Mouse (Mus musculus) gastrocnemius, adult 8-10 months (tissue): Measurements from ENCODE around the gene Pgap2. TPM values are rescaled to one million over a fixed set of nuclear protein-coding genes. Genes with fewer than 3 reads are reported as not detected.

Experiments used
- DNase-seq, 2 experiments: peaks; one replicate each; pipeline ENCODE4 v3.0.0; 2022; ENCODE audit warnings: low spot score in 2 of 2
- total RNA-seq, 4 experiments: library from RNA; stranded (reverse); gene quantifications; 2 replicates each; pipeline ENCODE4 v1.2.4; 2022

The Pgap2 gene
- total RNA-seq, 4 experiments from 2014 or later, result 22.9 to 25.7 (median 25.0) TPM

DNA sequence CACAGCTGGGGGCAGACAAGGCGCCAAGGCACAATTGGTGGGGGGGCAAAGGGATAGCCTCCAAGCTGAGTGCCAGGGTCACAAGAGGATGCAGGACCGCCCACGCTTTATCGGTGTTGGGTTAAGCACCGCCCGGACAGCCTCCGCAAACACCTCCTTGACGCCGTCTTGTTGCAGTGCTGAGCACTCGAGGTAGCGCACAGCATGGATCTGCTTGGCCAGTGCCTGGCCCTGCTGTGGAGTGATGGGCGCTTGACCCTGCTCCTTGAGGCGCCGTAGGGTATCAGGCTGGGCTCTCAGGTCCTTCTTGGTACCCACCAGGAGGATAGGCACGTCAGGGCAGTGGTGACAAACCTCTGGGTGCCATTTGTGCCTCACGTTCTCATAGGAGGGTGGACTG lies 29.6 kb downstream of the Pgap2 start:
- no peak for DNase-seq

DNA sequence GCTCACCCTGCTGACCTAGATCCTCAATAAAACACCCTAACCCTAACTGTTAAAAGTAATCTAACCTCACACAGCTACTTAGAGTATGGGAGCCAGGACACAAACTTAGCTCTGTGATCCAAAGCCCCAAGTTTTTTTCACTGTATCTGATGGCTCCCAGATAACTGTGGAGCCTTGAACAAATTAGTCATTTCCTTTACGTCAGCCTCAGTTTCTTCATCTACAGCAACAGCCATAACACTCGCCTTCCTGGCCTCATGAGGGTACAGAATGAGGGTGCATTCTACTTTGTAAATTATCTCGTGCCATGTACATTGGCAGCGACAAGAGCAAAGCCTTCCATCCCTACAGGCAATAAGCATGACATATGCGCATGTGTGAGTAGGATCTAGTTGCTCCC lies 32.4 kb downstream of the Pgap2 start:
- DNase-seq, result no peak

DNA sequence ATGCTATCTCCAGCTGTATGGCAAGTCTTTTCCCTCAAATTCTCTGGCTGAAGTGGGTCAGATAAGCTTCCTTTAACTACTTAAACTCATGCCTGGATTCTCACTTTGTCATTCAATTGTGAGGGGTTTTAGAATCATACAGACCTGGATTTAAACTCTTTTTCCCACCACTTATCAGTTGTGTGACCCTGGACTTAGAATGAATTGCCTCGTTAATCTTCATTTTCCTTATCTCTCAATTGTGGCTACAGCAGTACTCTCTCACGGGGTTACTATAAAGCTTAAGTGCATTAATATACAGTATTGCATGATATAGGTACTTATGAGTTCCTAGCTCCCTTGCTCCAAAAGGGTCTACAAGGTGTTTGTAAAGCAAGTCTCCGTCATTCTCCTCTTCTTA lies 32.9 kb downstream of the Pgap2 start:
- no peak for DNase-seq

DNA sequence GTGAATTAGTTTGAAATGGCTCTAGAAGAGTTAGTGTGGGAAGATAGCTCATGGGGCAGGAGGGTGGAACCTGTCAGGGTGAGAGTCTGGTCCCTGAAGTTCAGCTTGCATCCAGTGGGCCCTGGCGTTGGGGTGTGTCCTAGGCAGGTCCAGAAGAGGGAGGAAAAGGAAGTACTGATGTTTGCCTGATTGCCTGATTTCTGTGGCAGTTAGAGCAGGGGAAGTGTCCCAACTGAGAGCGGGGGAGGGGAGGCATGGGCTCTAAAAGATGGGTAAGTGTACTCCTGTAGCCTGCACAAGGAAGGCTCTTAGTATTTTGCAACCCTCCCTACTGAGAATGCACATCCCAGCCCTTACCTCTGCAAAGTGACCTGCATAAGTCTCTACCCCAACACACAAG lies 33.9 kb downstream of the Pgap2 start:
- no peak for DNase-seq

DNA sequence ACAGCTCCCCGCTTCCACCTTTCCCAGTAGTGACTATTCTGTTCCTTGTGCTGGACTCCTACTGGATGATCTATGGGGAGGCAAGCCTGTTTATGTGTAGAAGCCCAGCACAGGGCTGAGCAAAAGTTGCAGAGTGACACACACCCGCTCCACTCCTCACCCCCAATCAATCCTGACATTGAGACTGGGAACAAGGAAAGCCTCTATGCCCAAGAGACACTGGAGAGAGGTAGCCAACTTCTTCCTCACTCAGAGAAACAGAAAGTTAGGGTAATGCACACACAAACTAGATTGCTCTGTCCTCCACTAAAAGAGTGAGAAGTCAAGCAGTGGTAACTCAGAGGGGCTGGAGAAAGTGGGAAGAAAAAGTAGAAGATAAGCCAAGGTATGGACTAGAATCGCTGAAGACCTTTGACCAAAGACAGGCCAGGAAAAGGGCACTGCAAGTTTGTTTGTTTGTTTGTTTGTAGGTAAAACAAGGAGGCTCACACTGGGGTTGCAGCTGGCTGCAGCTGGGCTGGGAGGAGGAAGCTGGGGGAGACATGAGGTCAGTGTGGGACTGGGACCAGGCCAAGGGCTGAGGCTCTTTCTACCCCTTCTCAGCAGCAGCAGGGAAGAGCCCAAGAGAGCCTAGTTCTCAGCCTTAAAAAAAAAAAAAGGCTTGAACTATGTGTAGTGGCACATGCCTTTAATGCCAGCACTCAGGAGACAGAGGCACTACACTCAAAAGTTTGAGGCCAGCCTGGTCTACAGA lies 35.0 kb downstream of the Pgap2 start:
- DNase-seq, result peak; percentile 24 to 29

DNA sequence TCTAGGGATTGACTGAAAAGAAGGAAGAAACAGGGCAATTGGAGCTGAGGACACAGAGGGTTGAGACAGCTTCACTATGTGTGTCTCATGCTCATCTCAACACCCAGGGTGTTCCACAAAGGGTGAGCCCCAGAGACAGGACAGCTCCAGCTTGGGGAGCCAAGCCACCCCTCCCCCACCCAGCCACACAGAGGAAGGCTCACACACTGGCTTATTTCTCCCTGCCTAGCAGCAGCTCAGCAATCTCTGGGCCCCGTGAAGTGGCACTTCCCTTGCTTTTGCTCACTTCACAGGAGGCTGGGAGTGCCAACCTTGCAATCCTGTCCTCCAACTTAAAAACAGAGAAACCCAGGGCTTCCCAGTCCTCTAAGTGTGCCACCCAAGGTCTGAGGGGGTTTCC lies 35.8 kb downstream of the Pgap2 start:
- DNase-seq, result no peak

DNA sequence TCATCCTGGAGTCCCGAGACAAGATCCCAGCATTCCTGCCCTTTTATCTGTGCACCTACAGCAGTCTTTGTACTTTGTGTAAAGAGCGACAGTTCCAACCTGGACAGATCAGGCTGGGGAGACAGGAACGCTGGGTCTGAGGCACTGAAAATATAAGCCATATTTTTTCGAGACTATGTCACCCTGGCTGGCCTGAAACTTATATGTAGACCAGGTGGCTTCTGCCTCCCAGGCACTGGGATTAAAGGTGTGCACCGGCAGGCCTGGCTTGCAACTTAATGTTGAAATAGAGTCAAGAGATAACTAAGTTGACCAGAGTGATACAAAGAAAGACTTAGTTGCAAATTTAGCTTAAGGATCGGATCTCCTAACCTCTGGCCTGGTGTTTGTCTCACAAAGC lies 36.3 kb downstream of the Pgap2 start:
- no peak for DNase-seq

DNA sequence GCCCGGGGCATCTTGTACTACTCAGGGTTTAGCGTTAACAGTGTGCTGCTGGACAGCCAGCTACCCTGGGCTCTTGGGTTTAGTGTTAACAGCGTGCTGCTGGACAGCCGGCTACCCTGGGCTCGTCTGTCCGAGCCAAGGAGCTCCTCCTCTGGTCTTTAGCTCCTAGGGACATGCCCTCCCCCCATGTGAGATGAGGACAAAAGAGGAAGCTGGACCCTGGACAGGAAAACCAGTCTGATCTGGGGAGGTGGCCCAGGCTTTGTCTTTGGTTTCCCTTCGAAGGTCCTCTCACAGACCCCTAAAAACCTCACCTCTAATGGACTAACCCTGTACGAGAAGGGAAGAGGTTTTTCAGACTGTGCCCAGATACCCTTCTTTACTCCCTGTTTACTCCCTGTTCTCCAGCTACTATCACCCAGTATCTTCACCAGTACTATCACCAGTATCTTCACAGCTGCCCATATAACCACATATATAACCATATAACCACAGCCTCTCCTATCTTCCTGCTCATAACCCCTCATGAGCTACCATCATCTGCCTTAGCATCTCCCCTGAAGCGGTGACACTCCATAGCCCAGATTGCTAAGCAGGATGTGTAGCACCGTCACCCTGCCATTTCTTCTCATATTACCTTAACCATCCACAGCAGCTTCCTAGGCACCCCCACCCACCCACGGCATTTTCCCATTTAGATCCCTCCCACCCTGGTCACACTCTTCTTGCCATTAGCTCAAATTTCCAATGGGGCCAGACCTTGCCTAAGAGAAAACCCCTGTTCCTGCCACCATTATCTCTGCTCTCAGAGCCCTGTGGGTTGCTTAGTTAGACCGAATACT lies 37.2 kb downstream of the Pgap2 start:
- DNase-seq, result no peak

DNA sequence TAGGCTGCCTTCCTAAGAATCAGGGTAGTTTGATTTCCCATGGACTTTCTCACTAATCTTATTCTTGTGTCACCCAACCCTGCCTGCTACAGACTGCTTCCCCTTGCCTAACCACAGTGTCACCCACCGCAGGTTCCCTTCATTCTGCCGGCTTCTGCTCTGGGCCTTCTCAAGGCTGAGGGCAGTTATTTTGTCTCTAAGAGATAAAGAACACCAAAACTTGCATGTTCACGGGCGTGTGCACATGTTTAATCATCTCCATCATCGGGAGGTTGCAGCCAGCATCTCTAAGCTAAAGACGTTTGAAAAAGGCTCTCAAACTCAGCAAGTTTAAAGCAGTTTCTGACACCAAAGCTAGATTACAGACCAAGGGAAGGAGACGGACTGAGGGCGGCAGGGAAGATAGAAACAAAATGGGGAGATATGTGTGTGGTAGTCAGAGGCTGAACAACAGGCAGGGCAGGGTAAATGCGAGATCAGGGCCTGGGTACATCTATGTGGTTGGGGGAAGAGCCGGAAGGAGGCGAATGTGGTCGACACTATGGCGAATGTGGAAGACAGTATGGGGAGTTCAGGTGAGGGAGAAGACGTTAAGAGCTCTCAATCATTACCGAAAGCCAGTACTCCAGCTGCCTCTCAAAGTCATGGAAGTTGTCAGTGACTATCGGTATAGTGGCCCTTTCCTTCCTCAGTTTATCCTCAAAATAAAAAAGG lies 38.8 kb downstream of the Pgap2 start:
- no peak for DNase-seq

DNA sequence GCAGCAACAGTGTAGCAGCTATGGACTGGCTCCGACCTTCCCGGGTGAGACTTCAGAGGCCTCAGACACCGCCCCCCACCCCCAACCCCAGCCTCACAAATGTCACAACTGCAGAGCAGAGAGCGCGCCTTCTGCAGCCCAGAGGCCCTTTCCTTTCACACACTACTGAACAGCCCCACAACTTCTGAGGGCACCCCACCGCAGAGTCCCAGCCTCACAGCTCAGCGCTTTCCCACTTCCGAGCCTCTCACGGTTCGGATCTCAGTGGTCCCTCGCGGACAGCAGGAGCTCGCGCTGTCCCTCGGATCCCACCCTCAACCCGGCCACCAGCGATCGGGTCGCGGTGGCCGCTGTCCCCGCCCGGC lies 39.5 kb downstream of the Pgap2 start:
- no peak for DNase-seq

DNA sequence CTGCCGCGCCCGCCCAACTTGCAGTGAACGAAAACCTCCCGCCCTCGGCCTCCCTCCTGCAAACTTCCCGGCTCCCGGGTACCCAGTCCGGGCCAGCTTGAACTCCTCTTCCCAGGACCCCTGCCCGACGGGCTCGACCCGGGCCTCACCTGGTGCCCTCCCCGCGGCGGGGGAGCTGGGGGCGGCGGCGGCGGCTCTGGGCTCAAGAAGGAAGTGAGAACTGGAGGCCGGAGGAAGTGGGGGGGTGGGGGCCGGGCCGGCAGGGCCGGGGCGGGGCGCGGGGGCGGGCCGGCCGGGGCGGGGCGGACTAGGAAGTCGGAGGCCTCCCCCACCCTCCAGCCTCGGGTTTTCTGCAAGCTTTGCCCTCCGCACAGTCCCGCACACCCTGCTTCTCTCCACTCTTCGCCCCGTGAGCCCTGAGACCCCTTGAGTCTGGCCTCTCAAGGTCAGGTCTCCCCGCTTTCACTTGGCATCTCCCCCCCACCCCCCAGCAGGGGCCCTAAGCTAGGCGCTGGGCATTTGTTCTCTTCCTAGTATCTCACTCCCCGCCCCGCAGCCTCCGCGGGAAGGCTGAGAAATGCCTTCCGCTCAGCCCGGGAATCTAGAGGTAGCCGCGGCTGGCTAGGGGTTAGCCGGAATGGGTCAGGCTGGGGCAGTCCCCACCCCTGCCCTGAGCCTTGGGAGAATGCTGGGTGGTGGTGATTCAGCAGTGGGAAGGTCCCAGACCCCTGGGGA lies 40.1 kb downstream of the Pgap2 start:
- peak; percentile 52 to 66 for DNase-seq

DNA sequence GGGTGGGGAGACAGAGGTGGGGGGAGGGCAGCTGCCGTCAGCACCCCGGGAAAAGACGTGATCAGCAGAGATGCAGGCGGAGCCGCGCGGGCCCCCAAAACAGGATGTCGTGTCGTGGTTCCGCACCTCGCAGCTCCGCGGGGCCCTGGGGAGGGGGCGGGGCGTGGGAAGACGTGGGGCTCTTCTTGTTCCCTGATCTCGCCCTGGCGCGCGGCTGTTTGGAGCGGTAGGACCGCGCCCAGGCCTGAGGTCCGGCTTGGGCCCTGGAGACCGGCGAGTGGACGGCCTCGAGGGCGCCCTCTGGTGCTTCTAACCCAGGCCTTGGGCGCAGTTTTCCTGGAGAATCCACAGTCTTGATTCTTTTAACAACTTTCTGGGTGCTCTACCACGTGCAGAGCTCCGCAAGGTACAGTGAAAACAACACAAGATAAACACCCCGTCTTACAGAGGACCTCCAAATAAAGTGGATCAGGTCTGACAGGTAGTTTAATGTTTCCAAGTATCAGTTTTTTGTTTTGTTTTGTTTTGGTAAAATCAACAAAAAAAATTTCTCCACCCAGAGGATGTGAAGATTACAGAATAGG lies 40.7 kb downstream of the Pgap2 start:
- DNase-seq, result peak; percentile 89 to 92

DNA sequence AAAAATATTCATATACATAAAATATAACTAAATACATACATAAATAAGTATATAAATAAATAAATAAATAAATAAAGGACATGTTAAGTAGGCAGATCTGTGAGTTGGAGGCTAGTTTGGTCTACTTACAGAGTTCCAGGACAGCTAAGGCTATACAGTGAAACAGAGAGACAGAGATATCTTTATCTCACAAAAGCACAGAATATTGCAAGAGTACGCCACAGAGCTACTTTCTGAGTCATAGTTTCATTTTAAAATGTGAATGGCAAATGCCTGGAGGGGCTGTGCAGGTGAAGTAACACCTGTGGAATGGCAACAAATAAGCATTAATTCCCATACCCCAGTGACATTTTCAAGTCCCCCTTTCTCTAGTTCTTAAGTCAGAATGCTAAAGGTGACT lies 43.6 kb downstream of the Pgap2 start:
- DNase-seq, result no peak

DNA sequence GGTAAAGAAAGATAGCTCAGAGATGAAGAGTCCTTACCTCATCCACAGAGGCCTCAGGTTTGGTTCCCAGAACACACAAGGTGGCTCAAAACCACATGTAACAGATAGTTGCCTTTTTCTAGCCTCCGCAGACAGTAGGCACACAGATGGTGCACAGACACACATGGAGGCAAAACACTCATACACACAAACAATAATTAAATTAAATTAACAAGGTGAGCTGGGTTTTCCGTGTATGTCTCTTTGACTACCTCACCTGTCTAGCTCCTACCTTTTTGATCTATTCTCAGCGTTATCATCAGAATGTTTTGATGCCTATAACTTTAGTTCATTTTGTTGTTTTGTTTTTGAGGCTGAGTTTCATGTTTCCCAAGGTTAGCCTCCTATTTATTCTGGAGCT lies 45.9 kb downstream of the Pgap2 start, which contains the start of gene Rhog:
Rhog (minus strand) TSS at position 101 of the 400 bp plus-strand sequence.
- no peak for DNase-seq

DNA sequence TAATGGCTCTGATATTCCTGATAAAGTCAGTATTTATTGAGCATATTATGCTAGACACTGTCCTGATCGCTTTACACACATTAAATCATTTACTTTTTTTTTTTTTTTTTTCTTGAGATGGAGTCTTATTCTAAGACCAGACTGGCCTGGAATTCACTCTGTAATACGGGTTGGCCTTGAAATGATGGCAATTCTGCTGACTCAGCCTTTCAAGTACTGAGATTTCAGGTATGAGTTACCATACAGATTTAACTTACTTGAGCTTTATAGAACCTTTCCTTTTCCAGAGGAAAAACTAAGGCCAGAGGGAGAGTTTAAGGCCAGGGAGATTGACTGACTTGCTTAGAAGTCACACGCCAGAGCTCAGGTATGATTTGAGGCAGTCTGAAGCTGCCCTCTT lies 46.6 kb downstream of the Pgap2 start:
- DNase-seq, result no peak

DNA sequence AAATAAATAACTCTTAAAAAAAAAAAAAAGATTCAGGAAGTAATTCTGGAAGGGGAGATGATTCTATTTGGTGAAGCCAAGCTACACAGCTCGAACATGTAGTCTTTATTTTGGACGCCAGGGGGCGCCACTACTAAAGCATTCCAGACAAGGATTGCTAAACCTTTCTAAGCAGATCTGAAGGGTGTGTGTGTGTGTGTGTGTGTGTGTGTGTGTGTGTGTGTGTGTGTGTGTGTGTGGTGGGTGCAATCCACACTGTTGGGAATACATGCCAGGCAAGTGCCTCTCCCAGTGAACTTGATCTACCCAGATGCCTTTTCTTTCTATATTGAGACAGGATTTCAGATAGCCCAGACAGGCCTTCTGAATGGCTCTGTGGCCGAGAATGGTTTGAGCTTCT lies 48.2 kb downstream of the Pgap2 start:
- peak; percentile 76 to 80 for DNase-seq

DNA sequence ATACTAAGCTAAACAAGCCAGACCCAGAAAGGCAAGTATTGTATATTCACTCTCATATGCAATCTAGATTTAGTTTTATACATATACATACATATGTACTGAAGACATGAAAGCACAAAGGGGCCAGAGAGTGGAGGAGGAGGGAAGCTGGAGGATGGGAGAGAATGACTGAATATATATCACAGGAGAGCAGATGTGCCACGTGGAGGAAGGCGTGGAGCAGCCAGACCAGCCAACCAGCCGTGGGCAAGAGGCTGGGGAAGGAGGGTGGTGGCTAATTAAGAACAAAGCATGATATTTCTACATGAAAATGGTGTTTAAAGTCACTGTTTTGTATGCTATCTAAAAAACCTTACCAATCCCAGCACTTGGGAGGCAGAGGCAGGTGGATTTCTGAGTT lies 48.7 kb downstream of the Pgap2 start:
- DNase-seq, result no peak

DNA sequence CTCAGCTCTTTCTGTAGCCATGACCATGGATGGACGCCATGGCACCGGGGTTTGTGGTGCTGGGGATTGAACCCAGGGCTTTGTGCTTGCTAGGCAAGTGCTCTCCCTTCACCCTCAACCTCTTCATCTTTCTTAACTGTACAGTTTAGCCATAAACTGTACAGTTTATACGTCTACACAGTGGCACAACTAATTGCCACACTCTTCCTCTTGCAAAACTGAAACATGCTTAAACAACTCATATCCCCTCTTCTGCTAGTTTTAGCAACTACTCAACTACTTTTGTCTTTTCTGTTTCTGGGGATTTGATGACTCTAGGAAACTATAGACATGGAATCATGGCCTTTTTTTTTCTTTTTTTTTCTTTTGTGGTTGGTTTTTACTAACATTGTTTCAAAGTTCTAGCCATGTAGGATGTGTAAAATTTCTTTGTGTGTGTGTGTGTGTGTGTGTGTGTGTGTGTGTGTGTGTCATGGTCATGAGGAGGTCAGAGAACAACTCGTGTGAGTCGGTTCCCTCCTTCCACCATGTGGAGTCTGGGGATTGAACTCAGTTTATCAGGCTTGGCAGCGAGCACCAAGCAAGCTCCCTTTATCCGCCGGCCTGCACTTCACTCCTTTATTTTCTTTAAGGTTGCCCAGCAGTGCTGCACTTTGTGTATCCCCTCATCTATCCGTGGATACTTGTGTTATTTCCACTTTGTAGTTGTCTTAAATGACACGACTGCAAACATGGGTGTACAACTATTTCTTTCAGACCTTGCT lies 49.9 kb downstream of the Pgap2 start:
- DNase-seq, result no peak

DNA sequence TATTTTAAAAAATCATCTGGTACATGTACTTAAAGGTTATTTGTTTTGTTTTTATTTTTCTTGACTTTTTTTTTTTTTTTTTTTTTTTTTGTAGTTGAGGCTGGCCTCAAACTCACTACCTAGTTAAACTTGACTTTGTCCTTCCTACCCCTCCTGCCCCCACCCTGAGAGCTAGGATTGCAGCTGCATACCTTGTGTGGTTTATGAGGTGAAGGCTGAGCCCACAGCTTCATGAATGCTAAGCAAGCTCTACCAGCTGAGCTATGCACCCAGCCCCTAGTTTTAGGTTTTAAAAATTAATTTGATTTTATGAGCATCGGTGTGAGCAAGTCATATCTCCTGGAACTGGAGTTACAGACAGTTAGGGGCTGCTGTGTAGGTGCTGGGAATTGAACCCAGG lies 50.5 kb downstream of the Pgap2 start:
- DNase-seq, result no peak

DNA sequence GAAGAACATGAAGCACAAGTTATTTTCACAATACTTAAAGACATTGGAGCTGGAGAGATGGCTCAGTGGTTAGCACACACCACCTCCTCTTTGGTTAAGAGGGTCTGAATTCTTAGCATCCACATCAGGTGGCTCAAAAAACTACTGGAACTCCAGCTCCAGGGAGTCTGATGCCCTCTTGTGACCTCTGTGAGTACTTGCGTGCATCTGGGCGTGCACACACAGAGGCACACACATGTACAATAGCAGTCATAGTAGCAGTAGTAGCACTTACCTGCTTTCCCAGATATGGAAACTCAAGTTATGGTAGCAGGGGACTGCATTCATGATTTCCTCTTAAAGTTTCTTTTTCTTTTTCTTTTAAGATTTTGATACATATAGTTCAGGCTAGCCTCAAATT lies 53.0 kb downstream of the Pgap2 start:
- DNase-seq, result no peak
